Mouse (Mus musculus): ENCODE measurements around the gene Mageh1. TPM values are rescaled to one million over a fixed set of nuclear protein-coding genes. Genes with fewer than 3 reads are reported as not detected.
"Not testable (repeated sequence)": the region's sequence is repeated elsewhere in the genome, so short reads cannot be mapped to it uniquely, and the experiment has no call there.

Gene Mageh1
- 5.6 and 6.2 TPM in 2 replicates for polyA plus RNA-seq (2011; ENCODE audit: insufficient read depth, insufficient read length, low read depth, missing spikeins)

GRCm38 (mm10) chrX:153037087-153037971, at the start of gene Mageh1:
Gene Mageh1 (minus strand): TSS chrX:153037575.
- H3K4me3 ChIP-seq (ENCODE audit: low read depth, low read length) = peak within 1 kb of the TSS; percentile 95
- no peaks in the 10 kb centered on the region for H3K4me1 ChIP-seq (ENCODE audit: control insufficient read depth, insufficient read depth, low read length)
- no peaks in the 10 kb centered on the region for H3K27me3 ChIP-seq (ENCODE audit: control insufficient read depth, insufficient read depth, low read length, poor library complexity, severe bottlenecking)
- no peaks in the 10 kb centered on the region for H3K9me3 ChIP-seq (replicated peaks; ENCODE audit: control insufficient read depth, insufficient read depth, low read length, poor library complexity, severe bottlenecking)
- peak within 1 kb of the TSS; percentile 90 for H3K9ac ChIP-seq (ENCODE audit: low read depth, poor library complexity, severe bottlenecking)
- TF ChIP-seq EP300 (IDR thresholded peaks at IDR 0.05; ENCODE audit: insufficient read depth, low read depth, low read length) = no peak
- no peak for TF ChIP-seq POLR2A (IDR thresholded peaks at IDR 0.05; ENCODE audit: insufficient read depth, low read length)
- TF ChIP-seq CTCF (IDR thresholded peaks at IDR 0.05; ENCODE audit: low read depth, low read length) = no peak
- no peaks in the 10 kb centered on the region for H3K36me3 ChIP-seq (ENCODE audit: control insufficient read depth, insufficient read depth, low read length, poor library complexity, severe bottlenecking)
- H3K27ac ChIP-seq (ENCODE audit: insufficient read depth, low read length) = peak within 1 kb of the TSS; percentile 66

GRCm38 (mm10) chrX:153037972-153038744, 783 bp upstream of the Mageh1 start:
- not testable (repeated sequence) for H3K9me3 ChIP-seq (replicated peaks; ENCODE audit: control insufficient read depth, insufficient read depth, low read length, poor library complexity, severe bottlenecking); H3K27me3 ChIP-seq (ENCODE audit: control insufficient read depth, insufficient read depth, low read length, poor library complexity, severe bottlenecking); H3K4me1 ChIP-seq (ENCODE audit: control insufficient read depth, insufficient read depth, low read length); H3K36me3 ChIP-seq (ENCODE audit: control insufficient read depth, insufficient read depth, low read length, poor library complexity, severe bottlenecking); H3K27ac ChIP-seq (ENCODE audit: insufficient read depth, low read length)
- H3K9ac ChIP-seq (ENCODE audit: low read depth, poor library complexity, severe bottlenecking) = peak overlapping the region; percentile 90; the same call in 1 of the 2 replicates
- H3K4me3 ChIP-seq (ENCODE audit: low read depth, low read length) = peak overlapping the region; percentile 95; the same call in 1 of the 2 replicates

- not testable (repeated sequence) for H3K4me3 ChIP-seq (ENCODE audit: low read depth, low read length); H3K9me3 ChIP-seq (replicated peaks; ENCODE audit: control insufficient read depth, insufficient read depth, low read length, poor library complexity, severe bottlenecking); H3K9ac ChIP-seq (ENCODE audit: low read depth, poor library complexity, severe bottlenecking); H3K27ac ChIP-seq (ENCODE audit: insufficient read depth, low read length); H3K4me1 ChIP-seq (ENCODE audit: control insufficient read depth, insufficient read depth, low read length); H3K27me3 ChIP-seq (ENCODE audit: control insufficient read depth, insufficient read depth, low read length, poor library complexity, severe bottlenecking); H3K36me3 ChIP-seq (ENCODE audit: control insufficient read depth, insufficient read depth, low read length, poor library complexity, severe bottlenecking)
Observed at GRCm38 (mm10) chrX:153031547-153031946, 5.8 kb downstream of the Mageh1 start.

GRCm38 (mm10) chrX:153025709-153026108, 11.7 kb downstream of the Mageh1 start:
- H3K9ac ChIP-seq (ENCODE audit: low read depth, poor library complexity, severe bottlenecking); H3K27ac ChIP-seq (ENCODE audit: insufficient read depth, low read length); H3K36me3 ChIP-seq (ENCODE audit: control insufficient read depth, insufficient read depth, low read length, poor library complexity, severe bottlenecking); H3K9me3 ChIP-seq (replicated peaks; ENCODE audit: control insufficient read depth, insufficient read depth, low read length, poor library complexity, severe bottlenecking); H3K4me1 ChIP-seq (ENCODE audit: control insufficient read depth, insufficient read depth, low read length); H3K4me3 ChIP-seq (ENCODE audit: low read depth, low read length); H3K27me3 ChIP-seq (ENCODE audit: control insufficient read depth, insufficient read depth, low read length, poor library complexity, severe bottlenecking): not testable (repeated sequence)

GRCm38 (mm10) chrX:153025255-153025654, 12.1 kb downstream of the Mageh1 start:
- not testable (repeated sequence) for H3K4me1 ChIP-seq (ENCODE audit: control insufficient read depth, insufficient read depth, low read length); H3K27me3 ChIP-seq (ENCODE audit: control insufficient read depth, insufficient read depth, low read length, poor library complexity, severe bottlenecking); H3K4me3 ChIP-seq (ENCODE audit: low read depth, low read length); H3K9ac ChIP-seq (ENCODE audit: low read depth, poor library complexity, severe bottlenecking); H3K36me3 ChIP-seq (ENCODE audit: control insufficient read depth, insufficient read depth, low read length, poor library complexity, severe bottlenecking); H3K9me3 ChIP-seq (replicated peaks; ENCODE audit: control insufficient read depth, insufficient read depth, low read length, poor library complexity, severe bottlenecking); H3K27ac ChIP-seq (ENCODE audit: insufficient read depth, low read length)

- H3K27me3 ChIP-seq (ENCODE audit: control insufficient read depth, insufficient read depth, low read length, poor library complexity, severe bottlenecking) = no peaks in the 10 kb centered on the region
Observed at GRCm38 (mm10) chrX:153007685-153008047, 29.7 kb downstream of the Mageh1 start.

More at GRCm38 (mm10) chrX:153007685-153008047, 29.7 kb downstream of the Mageh1 start:
- H3K36me3 ChIP-seq (ENCODE audit: control insufficient read depth, insufficient read depth, low read length, poor library complexity, severe bottlenecking) = no peaks in the 10 kb centered on the region
- no peaks in the 10 kb centered on the region for H3K9me3 ChIP-seq (replicated peaks; ENCODE audit: control insufficient read depth, insufficient read depth, low read length, poor library complexity, severe bottlenecking)
- H3K4me1 ChIP-seq (ENCODE audit: control insufficient read depth, insufficient read depth, low read length) = no peaks in the 10 kb centered on the region
- H3K9ac ChIP-seq (ENCODE audit: low read depth, poor library complexity, severe bottlenecking) = peak overlapping the region; percentile 75
- TF ChIP-seq CTCF (IDR thresholded peaks at IDR 0.05; ENCODE audit: low read depth, low read length) (no peak), POLR2A (IDR thresholded peaks at IDR 0.05; ENCODE audit: insufficient read depth, low read length) (no peak), EP300 (IDR thresholded peaks at IDR 0.05; ENCODE audit: insufficient read depth, low read depth, low read length) (no peak)
- no peak overlapping the region for H3K27ac ChIP-seq (ENCODE audit: insufficient read depth, low read length)
- H3K4me3 ChIP-seq (ENCODE audit: low read depth, low read length) = peak overlapping the region; percentile 38; the same call in 1 of the 2 replicates
